Mouse (Mus musculus) ES-E14 (cell line): ENCODE results near the gene Defb43. TPM values are rescaled to one million over a fixed set of nuclear protein-coding genes. Genes with fewer than 3 reads are reported as not detected.

Experiments
- DNase-seq: peaks from one replicate; pipeline ENCODE4 v3.0.0-alpha.2; 2013; ENCODE audit warnings: low read depth, low spot score
- H3K27ac ChIP-seq: 2 replicates; pipeline ENCODE4 v1.5.1; 2012; ENCODE audit warnings: low read depth, mild to moderate bottlenecking, low read length, moderate library complexity, mixed read lengths; ENCODE audit not compliant: poor library complexity, insufficient read depth, severe bottlenecking
- H3K36me3 ChIP-seq: 2 replicates; pipeline ENCODE4 v1.6.1; 2012; ENCODE audit warnings: mild to moderate bottlenecking, low read length, moderate library complexity, mixed read lengths; ENCODE audit not compliant: control insufficient read depth, poor library complexity, insufficient read depth, severe bottlenecking
- H3K4me1 ChIP-seq, 2 experiments: fragments of 150-350 bp in 1 of 2; sonication (generic) in 1 of 2; 2 replicates each; pipeline ENCODE4 v1.6.1; 2012; ENCODE audit warnings: low read length in 2 of 2, mild to moderate bottlenecking in 1 of 2, mixed read lengths in 1 of 2; ENCODE audit not compliant: control insufficient read depth in 2 of 2, insufficient read depth in 2 of 2, poor library complexity in 1 of 2
- H3K4me3 ChIP-seq, 2 experiments: fragments of 150-350 bp in 1 of 2; sonication (generic) in 1 of 2; 2 replicates each; pipeline ENCODE4 v1.5.1; 2012; ENCODE audit warnings: low read length in 2 of 2, low read depth in 1 of 2, mild to moderate bottlenecking in 1 of 2, mixed read lengths in 1 of 2; ENCODE audit not compliant: insufficient read depth in 1 of 2, poor library complexity in 1 of 2, severe bottlenecking in 1 of 2
- H3K9ac ChIP-seq: 2 replicates; pipeline ENCODE4 v1.6.1; 2012; ENCODE audit warnings: low read depth, mild to moderate bottlenecking, low read length, mixed read lengths; ENCODE audit not compliant: poor library complexity, insufficient read depth, severe bottlenecking
- H3K9me3 ChIP-seq: fragments of 150-350 bp; sonication (generic); 2 replicates; pipeline ENCODE4 v1.6.1; 2012; ENCODE audit warnings: low read depth, mild to moderate bottlenecking, low read length; ENCODE audit not compliant: control insufficient read depth, insufficient read depth
- CHD2 ChIP-seq: IDR thresholded peaks from 2 replicates; pipeline ENCODE4 v1.6.1; 2014; ENCODE audit warnings: mild to moderate bottlenecking, low read depth, low read length, inconsistent platforms
- HCFC1 ChIP-seq: IDR thresholded peaks from 2 replicates; pipeline ENCODE4 v1.6.1; 2012; ENCODE audit warnings: low read length, inconsistent platforms, borderline replicate concordance; ENCODE audit not compliant: insufficient read depth
- MAFK ChIP-seq: IDR thresholded peaks from 2 replicates; pipeline ENCODE4 v1.6.1; 2014; ENCODE audit warnings: mild to moderate bottlenecking, low read depth, low read length, inconsistent platforms; ENCODE audit not compliant: insufficient read depth
- ZC3H11A ChIP-seq: IDR thresholded peaks from 2 replicates; pipeline ENCODE4 v1.6.1; 2012; ENCODE audit warnings: low read depth, mild to moderate bottlenecking, inconsistent platforms, low read length, borderline replicate concordance
- ZNF384 ChIP-seq: IDR thresholded peaks from 2 replicates; pipeline ENCODE4 v1.6.1; 2012; ENCODE audit warnings: low read depth, low read length, inconsistent platforms
- in situ Hi-C, 2 experiments: fragments of 600-800 bp; cut with MboI; formaldehyde crosslinking; loops; one replicate each; pipeline ENCODE4 v1.15.1; 2025; ENCODE audit warnings: low sequenced_read_pairs in 2 of 2, inconsistent platforms in 1 of 2; ENCODE audit not compliant: unreplicated experiment in 2 of 2
- total RNA-seq: library from RNA; depleted of rRNA; stranded (reverse); fragments of 300-350 nt; gene quantifications from 2 replicates; pipeline ENCODE4 v1.2.3, GENCODE M21; 2012

Defb43 gene
- total RNA-seq, 1 experiment = not detected

DNA sequence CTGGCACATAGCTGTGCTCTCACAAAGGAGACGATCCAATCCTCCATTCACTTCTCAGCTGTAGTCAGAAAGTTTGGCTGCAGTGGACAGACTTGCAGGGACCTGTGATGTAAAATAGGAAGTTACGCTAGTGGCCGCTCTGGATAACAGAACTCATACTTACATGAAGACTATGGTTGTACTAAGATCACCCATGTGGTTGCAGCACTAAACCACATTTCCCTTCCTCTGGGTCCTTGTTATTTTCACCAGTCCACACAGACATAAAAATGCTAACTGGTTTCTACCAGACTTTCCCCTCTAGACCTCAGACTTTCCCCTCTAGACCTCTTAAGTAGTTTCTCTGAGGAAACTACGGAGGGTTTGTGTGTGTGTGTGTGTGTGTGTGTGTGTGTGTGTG is 12.6 kb upstream of the Defb43 start:
- no peak overlapping the region for H3K9ac ChIP-seq
- DNase-seq = no peak
- in situ Hi-C loops = no loop called here
- TF ChIP-seq ZC3H11A (no peak), CHD2 (no peak), HCFC1 (no peak), MAFK (no peak), ZNF384 (no peak)
- H3K4me1 ChIP-seq = no peaks in the 10 kb centered on the region
- no peaks in the 10 kb centered on the region for H3K9me3 ChIP-seq
- no peaks in the 10 kb centered on the region for H3K36me3 ChIP-seq
- no peak overlapping the region for H3K4me3 ChIP-seq
- H3K27ac ChIP-seq = no peak overlapping the region

DNA sequence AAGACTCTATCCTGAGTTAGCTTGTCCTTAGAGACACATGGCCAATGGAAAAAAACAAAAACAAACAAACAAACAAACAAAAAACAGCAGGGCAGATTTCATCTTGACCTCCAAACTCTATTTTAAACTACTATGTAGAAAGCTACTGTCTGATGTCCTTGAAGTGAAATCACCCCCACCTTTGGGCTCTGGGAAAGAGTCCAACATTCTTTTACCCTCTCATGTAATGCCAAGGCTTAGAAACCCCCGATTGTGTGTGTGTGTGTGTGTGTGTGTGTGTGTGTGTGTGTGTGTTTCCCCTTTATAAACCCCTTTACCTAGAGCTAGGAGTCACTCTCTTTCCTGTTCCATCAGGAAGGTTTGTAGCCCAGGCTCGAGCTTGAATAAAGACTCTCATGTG is 9.0 kb upstream of the Defb43 start:
- no peaks in the 10 kb centered on the region for H3K9me3 ChIP-seq
- in situ Hi-C loops = no loop called here
- no peak overlapping the region for H3K27ac ChIP-seq

DNA sequence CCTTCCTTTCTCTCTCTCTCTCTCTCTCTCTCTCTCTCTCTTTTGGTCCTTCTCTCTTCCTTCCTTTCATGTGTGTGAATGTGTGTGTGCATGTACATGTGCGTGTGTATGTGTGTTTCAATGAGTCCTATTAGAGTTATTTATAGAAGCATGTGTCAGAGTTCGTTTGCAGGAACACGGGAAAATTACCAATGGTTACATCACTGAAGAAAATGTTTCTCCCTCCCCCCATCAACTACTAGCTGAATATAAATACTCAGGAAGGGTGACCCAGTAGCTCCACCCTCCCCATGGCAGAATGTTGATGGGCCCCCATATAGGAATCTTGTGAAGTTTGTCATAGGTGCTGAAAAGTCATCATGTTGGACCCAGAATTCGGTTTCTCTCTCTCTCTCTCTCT is 1.5 kb downstream of the Defb43 start:
- Histone ChIP-seq H3K9ac (no peak overlapping the region), H3K4me1 (no peaks in the 10 kb centered on the region), H3K9me3 (no peaks in the 10 kb centered on the region), H3K27ac (no peak overlapping the region), H3K36me3 (no peaks in the 10 kb centered on the region), H3K4me3 (no peak overlapping the region)
- no peak for TF ChIP-seq HCFC1
- no peak for TF ChIP-seq ZC3H11A
- no peak for TF ChIP-seq ZNF384
- TF ChIP-seq MAFK = no peak
- no peak for TF ChIP-seq CHD2
- no peak for DNase-seq
- in situ Hi-C loops = no loop called here

More for the DNA sequence above, 9.0 kb upstream of the Defb43 start:
- H3K9ac ChIP-seq = no peak overlapping the region
- H3K36me3 ChIP-seq = no peaks in the 10 kb centered on the region
- H3K4me1 ChIP-seq = no peaks in the 10 kb centered on the region
- TF ChIP-seq ZC3H11A (no peak), MAFK (no peak), HCFC1 (no peak), CHD2 (no peak), ZNF384 (no peak)
- no peak overlapping the region for H3K4me3 ChIP-seq
- no peak for DNase-seq

DNA sequence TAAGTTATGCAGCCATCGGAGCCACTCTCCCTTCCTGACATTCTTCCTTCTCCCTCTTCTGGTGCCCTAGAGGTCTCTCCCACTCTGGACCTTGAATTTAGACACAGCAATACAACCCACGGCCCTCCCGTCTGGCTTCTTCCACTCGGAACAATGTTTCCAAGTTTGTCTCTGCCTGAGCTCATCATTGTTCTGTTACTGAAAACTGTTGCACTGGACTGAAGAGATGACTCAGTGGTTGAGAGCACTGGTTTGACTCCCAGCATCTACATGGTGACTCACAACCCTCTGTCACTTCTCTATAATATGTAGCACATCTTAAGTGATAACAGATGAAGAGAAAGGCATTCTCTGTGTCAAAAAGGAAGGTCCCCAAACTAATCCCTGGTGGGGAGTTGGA is 3.1 kb downstream of the Defb43 start:
- no peak overlapping the region for H3K4me3 ChIP-seq
- H3K9me3 ChIP-seq = no peaks in the 10 kb centered on the region
- H3K27ac ChIP-seq = no peak overlapping the region
- TF ChIP-seq CHD2 (no peak), ZC3H11A (no peak), ZNF384 (no peak), HCFC1 (no peak), MAFK (no peak)
- H3K9ac ChIP-seq = no peak overlapping the region
- in situ Hi-C loops = no loop called here
- DNase-seq = no peak
- no peaks in the 10 kb centered on the region for H3K36me3 ChIP-seq
- no peaks in the 10 kb centered on the region for H3K4me1 ChIP-seq

DNA sequence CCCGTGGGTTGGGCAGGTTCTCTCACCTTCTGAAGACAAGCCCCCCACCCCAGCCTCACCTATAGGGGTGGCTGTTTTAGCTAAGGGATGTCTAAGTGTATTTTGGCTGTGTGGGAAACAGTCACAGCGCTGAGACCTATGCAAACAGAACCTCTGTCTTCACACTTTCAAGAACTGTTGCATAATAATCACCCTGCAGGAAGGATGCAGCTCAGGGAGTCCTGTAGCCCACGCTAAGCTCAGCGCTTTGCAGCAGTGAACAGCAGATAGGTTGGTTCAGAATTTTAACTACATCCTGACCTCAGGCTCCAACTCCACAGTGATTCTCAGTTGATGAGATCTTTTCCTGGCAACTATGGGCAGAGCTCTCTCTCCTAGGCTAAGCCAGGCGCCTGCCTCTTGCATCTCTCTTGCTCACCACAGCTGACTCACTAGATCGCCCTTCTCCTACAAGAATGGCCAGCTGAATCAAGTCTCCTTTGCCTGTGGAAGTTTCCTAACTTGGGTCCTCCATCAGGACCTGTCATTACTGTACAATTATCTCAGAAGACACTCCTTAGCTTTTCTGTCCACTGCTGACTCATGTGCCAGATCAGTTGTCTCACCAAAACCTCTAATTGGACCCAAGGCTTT is 9.1 kb downstream of the Defb43 start:
- Histone ChIP-seq H3K9me3 (no peaks in the 10 kb centered on the region), H3K4me3 (no peak overlapping the region), H3K27ac (no peak overlapping the region), H3K4me1 (0 out of 4 replicates have a peak, but pooled peaks cover 0 to 2% of the 10 kb centered on the region in 2 experiments), H3K36me3 (no peaks in the 10 kb centered on the region), H3K9ac (no peak overlapping the region)
- DNase-seq = no peak
- no peak for TF ChIP-seq MAFK
- TF ChIP-seq HCFC1 = no peak
- TF ChIP-seq ZNF384 = no peak
- no peak for TF ChIP-seq ZC3H11A
- TF ChIP-seq CHD2 = no peak
- in situ Hi-C loops = no loop called here
